Mouse (Mus musculus): ENCODE data around the gene Rxfp2.

The Rxfp2 gene

DNA sequence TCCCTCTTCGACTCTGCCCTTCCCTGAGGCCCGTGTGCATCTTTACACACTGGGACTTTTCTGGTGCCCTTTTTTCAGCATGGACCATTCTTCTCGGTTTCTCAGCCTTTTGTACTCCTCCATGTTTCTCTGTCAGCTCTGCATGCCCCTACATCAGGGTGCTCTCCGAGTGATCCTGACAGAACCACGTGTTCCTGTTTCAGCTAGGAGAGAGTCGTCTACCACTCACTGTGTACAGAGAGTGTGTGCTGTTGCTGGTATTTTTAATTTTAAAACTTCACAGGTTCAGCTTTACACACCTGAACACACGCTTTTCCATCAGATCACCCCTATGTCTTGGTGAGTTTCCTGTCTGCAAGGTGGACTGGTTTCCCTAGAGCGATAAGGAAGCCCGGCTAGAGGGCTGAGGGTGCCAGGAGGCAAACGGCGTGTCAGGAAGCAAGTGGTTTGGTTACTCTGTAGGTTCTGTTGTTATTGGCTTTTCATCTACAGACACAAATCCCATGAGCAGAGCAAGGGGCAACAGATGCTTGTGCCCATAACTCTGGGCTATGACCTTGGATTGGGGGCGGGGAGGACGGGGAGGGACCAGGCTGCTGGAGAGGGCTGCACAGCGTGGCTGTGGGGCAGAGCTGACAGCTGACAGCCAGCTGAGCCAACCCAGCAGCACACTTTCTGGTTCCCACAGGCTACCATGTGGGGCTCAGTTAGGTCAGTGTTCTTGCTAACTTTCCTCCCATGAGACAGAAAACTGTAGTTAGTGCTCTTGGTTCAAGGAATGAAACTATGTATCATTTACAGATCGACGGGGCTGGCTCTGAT lies 97.0 kb downstream of the Rxfp2 start:
- no peak for DNase-seq (ENCODE audit: low spot score)

DNA sequence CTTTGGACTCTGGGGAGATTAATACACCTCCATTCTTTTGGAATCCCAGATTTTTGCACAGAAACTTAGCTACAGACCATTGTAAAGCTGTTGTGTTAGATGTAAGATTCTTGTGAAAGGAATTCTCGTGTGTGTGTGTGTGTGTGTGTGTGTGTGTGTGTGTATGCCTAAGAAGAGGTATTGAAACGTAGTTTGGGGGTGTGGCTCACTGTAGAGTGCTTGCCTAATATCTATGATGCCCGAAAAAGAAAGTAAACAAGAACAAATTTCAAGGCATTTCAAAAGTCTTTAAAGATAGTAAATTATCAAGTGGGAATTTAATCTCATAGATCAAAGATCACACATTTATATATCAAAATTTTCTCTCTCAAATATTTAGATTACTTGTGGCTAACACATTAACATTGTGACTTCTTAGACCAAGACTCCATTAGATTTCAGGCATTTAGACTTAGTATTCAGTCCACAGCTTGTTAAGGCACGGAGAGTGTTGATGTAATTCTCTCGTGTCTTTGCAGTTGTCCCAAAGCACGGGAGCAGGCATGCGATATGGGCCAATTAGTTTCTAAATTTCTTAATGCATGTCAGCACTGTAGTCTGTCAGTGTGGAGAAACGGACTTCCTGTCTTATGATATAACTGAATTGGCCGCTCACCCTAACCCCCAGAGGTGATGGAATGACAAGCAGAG lies 97.9 kb downstream of the Rxfp2 start:
- DNase-seq (ENCODE audit: low spot score): no peak

DNA sequence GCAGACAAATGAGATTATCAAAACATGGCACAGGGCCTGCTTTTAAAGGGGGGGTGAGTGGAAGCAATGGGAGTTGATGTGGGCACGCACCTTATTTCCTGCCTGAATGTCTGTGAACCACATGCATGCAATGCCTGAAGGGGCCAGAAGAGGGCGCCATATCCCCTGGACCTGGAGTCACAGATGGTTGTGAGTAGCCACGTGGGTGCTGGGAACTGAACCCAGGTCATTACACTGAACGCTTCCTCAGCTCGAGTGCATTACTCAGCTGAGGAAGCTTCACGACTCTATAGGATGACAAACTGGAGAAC lies 98.4 kb downstream of the Rxfp2 start:
- no peak for DNase-seq (ENCODE audit: low spot score)

DNA sequence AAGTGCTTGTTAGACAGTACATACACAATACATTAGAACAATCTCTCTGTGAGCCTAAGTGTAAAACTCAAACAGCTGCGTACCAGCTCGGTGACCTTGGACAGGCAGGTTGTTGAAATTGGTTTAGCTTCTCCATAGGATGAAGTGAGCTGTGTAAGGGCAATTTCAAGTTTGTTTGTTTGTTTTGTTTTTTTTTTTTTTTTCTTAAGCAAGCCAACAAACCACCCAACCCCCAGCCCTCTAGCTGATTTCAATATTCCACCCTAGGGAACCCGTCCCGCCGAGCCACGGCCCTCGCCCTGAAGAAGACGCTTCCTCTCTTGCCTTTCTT lies 99.6 kb downstream of the Rxfp2 start:
- DNase-seq (ENCODE audit: low spot score): no peak

DNA sequence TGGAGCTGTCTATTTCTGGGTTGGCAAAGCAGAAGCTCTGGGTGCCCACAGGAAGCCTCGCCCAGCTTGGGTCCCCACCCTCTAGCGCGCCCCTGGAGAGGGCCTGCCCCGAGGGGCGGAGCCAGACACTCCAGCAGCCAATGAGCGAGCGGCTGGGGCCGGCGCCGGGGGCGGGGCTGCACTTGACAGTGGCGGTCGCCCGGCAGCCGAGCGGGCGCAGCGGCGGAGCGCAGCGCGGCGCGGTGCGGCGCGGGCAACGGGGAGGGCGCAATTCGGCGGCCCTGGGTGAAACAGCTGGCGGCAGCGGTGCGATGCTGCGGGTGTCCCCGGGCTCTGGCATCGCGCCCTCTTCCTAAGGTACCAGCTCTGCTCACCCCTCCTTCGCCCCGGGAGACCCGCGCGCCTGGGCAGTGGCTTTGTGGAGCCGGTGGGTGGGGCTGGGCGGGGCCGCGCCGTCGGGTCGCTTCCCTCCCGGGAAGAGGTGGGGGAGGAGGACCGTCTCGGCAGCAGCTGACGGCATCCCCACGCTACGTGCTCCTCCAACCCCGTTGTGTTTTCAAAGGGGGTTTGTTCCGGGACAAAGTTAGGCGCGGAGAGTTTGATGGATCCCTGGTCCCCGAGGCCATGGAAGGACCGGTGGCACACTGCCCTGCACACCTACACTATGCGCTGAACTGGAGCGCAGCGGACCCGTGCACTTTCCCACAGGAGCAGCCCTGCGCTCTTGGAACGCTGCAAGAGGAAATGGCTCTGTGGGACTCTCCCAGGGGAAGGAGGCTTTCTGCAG lies 100.2 kb downstream of the Rxfp2 start, which contains the start of gene Fry:
TSS of gene Fry (plus strand) at position 191 of the 787 bp plus-strand sequence.
- peak; percentile 87 for DNase-seq (ENCODE audit: low spot score)

DNA sequence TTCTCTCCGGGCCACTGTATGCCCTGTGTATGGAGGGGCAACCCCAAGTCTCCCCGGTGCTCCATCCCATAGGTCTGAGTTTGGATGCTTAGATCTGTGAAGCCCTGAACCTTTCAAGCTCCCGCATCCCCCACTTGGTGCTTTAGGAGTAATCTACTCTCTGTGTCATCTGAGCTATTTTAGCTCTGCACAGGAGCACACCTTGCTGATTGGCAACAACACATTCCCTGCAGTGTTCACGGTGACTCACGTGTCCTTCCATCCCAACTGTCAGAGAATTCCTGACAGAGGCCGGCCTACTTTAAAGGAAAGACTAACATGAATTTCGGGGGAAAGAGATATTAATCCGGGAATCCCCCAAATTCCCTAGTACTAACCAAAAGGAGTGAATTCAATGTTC lies 102.2 kb downstream of the Rxfp2 start:
- DNase-seq (ENCODE audit: low spot score): no peak

DNA sequence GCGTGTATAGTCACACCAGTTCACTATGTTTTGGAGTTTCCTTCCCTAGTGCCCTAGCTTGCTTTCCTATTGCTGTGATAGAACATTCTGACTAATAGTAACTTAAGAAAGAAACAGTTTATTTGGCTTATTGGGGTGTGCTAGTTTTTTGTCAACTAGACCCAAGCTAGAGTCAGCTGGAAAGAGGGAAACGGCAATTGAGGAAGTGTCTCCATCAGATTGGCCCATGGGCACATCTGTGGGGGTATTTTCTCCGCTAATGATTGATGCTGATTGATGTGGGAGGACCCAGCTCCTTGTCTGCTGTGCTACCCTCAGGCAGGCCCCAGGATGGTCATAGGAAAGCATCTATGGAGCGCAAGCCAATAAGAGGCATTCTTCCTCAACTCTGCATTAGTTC lies 103.6 kb downstream of the Rxfp2 start:
- DNase-seq (ENCODE audit: low spot score): no peak

DNA sequence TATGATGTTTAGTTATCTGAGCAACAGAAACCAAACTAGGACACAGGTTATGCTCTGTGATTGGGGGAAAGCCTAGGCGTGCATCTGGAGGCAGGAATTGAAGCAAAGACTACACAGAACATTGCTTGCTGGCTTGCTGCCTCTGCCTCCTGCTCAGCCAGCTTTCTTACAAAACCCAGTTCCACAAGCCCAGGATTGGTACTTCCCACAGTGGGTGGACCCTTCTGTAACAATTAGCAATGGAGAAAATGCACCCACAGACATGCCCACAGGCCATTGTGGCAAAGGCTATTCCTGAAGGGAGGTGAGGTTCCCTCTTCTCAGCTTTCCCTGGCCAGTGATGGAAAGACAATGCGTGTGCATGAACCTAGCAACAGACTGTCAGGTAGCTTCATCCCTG lies 104.1 kb downstream of the Rxfp2 start:
- no peak for DNase-seq (ENCODE audit: low spot score)

DNA sequence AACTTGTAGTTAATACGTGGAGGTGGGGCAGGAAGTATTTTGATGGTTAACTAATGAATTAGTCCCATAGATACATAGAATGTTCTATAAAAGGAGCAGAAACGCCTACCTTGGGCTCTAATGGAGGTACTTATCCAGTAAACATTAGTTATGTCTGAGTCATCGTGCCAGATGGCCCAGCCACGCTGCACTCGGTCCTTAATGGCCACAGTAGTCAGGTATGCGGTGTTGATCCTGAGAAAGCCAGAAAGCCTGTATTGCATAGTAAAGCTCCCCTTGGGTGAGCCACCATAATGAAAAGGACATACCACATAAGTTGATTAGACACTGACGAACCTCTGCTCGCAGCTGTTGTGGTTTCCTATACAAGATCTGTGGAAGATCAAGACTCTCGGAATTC lies 107.4 kb downstream of the Rxfp2 start:
- DNase-seq (ENCODE audit: low spot score): no peak

DNA sequence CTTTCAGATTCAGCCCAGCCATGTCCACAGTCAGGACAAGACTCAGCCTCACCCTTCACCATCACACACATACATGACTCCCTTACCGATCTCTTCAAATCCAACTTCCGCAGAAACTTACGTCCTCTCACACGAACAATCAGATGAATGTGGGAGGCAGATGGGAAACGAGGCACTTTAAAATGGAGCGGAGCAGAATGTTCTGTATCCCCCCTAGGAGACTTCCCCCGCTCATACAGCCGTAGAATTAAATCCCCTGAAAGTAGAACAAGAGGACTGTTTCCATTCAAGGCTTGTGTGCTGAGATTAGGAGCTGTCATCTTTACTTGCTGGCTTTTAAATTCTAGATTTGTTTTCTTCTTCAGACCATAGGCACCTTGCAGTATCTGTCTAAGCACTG lies 110.0 kb downstream of the Rxfp2 start:
- no peak for DNase-seq (ENCODE audit: low spot score)

DNA sequence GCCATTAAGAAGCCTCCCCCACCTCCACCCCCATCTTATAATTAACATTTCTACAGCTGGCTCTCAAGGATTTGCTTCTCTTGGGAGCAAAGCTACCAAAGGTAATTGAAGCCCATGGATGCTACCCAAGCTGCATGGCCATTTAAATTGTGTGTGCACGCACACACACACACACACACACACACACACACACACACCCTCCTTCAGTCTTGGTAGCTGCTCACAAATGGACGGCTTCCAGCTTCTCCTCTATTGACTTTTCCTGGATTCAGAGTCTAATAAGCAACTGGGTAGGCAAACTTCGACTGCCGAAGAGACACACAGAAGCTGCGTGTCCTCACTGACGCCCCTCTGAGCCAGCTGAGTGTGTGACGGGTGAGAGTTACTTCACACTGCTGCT lies 111.7 kb downstream of the Rxfp2 start:
- DNase-seq (ENCODE audit: low spot score): no peak

DNA sequence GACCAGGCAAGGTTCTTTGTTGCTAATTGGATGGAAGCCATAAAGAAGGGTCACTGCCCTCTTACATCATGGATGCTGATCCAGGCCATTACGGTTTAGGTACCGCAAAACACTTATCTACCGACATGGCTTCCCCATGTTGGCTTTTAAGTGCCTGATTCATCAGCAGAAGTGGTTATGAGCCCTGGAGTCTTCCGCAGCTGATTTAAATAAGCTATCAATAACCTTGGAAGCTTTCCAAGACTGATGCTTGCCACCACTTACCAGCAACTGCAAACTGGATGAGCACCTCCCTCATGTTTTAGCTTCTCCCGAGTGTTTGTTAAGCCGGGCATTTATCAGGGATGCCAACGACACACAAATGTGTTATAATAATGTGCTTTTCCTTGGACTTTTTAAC lies 112.7 kb downstream of the Rxfp2 start:
- no peak for DNase-seq (ENCODE audit: low spot score)
